Mouse (Mus musculus): Measurements from ENCODE around the gene Scnn1b.

Scnn1b gene

DNA sequence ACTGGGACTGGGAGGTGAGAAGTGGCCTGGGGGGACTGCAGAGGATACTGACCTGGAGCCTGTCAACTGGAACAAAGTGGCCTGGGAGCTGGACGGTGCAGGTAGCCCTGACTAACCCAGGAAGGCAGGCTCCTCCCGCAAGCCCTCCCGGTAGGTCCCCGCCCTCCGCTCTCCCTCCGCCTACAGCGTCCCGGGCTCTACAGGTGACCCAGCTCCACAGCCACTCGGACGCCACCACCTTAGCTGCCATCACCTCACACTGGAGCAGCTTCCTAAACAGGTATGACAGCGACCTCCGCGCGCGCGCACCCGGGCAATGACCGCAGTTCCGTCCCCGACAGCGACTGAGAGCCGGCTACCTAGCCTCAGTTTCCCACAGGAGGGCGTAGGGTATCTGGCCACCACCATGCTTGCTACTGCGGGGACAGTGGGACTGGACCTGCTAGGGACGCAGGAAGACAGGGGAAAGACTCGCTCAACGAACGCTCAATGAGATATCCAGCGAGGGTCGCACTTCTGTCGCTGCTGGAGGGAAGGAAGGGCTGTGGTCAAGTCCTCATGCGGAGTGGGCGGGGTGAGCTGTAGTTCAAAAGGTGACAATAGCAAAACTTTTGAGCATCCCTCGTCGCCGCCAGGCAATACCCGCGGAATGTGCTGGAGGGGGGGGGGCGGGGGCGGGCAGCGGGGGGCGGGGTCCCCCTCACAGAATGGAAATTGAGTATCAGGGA lies at the start of gene Scnn1b:
TSS of gene Scnn1b (plus strand) at position 181 of the 728 bp plus-strand sequence.
- DNase-seq (ENCODE audit: extremely low read depth, insufficient read length, low spot score), result no peak

DNA sequence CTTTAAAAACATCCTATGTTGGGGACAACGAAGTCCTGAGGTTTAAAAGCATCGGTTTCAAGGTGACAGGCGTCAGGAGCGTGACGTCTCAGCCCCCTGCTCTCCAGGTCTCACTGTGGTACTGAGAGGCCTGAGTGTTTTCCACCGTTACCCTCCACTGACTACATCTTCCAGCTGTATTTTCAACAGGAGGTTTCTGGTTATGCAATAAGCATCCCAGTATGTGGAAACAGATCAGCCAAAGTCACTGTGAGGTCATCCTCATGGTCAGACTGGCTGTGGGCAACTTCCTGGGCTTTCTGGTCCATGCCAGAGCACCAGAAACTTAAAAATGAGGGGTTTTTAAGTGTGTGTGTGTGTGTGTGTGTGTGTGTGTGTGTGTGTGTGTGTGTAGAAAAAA lies 43.2 kb upstream of the Scnn1b start:
- DNase-seq (ENCODE audit: extremely low read depth, insufficient read length, low spot score), result no peak

DNA sequence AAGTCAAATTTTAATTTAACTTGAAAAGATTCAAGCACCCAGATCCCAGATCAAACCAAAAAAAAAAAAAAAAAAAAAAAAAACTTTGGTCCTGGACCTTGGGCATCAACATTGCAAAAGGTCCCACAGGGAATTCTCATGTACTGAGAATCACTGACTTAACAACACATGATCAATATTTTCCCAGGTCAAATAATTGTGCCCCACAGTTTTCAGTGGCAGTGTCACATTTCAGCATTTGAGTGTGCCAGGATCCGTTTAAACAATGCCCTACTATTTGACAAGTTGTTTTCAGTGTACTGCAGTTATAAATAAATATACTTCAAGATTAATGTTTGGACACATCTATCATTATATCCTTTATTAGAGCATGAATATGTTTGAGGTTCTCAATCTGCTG lies 36.4 kb upstream of the Scnn1b start:
- DNase-seq (ENCODE audit: extremely low read depth, insufficient read length, low spot score), result no peak

DNA sequence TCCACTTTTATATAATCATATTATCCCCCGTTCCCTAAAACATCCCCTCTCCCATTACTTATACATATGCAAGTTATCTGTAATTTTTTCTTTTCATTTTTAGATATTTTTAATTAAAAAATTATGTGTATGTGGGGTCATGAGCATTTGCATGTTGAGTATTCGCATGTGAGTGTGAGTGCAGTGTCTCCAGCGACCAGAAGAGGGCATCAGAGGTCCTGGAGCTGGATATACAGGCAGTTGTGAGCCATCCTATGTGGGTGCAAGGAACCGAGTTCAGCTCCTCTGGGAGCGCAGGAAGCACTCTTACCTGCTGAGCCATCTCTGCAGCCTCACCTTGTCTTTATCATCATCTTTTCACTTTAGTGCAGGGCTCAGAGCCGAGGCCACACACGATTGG lies 29.4 kb upstream of the Scnn1b start:
- no peak for DNase-seq (ENCODE audit: extremely low read depth, insufficient read length, low spot score)

DNA sequence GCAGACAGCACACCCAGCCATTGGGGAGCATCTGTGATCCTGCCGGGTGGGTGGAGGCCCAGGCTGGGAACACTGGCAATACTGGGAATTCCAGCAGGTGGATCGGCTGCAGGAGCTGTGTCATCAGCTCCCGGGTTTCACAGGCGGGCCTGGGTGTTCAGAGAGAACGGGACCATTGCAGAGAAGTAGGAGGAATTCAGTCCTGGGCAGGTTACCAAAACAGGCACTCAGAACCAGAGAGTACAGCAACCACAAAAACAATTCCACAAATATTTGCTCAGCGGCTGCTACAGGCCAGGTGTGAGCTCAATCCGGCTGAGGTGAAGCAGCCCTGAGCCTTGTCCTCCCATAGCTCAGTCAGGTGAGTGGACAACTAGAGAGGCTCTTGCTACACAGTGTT lies 28.0 kb upstream of the Scnn1b start:
- DNase-seq (ENCODE audit: extremely low read depth, insufficient read length, low spot score), result no peak

DNA sequence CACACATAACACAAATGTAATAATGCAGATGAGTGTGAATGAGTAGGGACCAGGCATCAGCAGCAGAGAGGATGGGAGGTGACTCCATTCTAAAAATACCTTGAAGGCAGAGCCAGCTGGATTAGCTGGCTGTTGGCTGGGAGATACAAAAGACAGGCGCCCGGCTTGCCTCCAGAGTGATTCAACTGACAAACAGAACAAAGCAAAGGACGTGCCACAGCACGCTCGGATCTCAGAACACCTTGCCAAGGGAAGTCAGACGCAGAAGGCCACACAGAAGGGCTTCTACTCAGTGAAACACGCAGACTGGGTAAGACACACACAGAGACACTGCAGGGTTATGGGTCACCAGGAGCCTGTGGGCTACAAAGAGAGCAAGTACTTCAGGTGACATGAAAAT lies 24.0 kb upstream of the Scnn1b start:
- DNase-seq (ENCODE audit: extremely low read depth, insufficient read length, low spot score), result no peak

DNA sequence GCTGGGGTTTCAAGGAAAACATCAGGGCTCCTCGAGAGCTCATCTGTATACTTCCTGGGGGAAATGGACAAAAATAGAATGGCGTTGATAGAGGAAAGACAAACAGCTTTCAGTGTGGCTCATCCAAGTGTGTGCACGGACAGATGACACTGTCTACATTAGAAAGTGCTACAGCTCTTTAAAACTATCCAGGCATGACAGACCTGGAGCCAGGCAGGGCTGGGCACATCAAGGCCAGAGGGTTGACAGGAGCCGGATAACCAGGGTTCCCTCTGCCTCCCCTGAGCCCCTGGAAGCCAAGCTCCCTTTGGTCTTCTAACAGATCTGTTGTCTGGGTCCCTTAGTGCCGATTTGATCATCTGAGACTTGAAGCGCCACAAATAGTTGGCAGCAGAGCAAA lies 22.6 kb upstream of the Scnn1b start:
- no peak for DNase-seq (ENCODE audit: extremely low read depth, insufficient read length, low spot score)

DNA sequence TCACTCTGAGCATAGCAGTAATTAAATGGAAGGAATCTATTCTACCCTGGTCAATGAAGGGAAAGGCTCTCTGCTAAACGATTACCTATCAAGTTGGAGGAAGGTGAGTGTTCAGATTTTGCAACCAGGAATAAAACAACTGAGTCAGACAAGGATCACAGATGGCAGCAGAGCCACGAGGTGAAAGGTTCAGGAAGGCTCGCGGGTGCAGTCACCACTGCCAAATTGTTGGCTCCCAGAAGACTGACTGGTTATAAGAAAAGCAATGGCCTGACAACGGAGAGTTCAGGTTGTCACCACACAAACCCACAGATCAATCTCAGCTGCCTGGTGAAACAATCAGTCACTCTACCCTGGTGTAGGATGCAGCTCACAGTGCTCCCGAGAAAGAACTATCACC lies 18.9 kb upstream of the Scnn1b start:
- no peak for DNase-seq (ENCODE audit: extremely low read depth, insufficient read length, low spot score)

DNA sequence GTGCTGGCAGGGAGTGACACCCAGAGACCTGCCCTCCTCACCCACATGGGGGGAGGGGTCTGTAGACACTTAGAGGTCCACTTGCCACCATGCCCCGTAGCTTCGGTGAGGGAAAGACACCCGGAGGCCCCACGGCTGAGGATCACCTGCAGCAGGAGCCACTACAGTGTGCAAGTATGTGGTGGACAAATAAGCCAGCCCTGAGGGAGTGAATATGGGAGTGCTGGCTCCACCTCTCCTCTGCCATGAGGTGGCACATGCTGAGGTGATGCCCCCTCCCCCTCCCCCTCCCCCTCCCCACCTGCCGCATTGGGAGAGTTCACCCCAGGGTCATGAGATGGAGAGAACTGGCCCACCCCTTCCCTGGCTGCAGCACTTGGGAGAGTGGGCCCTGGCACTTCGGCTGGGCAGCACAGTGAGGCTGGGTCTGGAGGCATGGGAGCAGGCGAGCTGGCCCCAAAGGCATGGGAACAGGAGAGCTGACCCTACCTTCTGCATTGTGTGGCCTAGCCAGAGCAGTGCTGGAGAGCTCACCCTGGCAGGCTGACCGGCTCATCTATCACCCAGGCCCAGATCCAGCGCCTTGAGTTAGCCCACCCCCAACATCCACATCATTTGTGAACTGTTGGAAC lies 16.2 kb upstream of the Scnn1b start:
- no peak for DNase-seq (ENCODE audit: extremely low read depth, insufficient read length, low spot score)

DNA sequence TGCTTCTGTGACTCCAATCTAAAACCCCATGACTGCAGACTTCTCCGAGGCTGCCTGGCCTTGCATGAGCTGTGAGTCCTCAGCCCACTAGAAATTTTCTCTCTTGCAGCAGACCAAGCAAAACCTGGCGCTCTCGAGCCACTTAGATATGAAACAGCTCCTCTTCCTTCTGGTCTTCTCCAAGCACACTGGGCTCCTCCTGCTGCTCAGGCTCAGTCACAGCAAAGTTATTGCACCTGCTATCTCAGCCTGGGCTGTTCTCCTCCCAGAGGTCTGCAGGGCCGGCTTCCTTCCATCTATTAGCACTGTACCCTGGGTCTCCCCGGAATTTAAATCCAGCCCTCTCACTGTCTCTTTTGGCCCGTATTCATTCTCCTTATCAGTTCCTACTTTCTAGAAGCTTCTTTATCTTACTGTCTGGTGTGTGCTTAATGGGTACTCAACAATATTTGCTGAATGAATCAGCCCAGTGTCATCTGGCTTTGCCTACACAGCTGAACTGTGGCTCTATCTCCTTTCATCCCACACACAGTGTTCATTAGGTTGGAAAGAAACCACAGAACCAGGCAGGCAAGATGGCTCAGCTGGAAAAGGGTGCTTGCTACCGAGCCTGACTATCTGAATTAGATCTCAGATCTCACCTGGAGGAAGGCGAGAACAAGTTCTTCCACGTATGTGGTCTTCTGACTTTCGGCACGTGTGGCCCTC lies 7.5 kb upstream of the Scnn1b start:
- no peak for DNase-seq (ENCODE audit: extremely low read depth, insufficient read length, low spot score)

DNA sequence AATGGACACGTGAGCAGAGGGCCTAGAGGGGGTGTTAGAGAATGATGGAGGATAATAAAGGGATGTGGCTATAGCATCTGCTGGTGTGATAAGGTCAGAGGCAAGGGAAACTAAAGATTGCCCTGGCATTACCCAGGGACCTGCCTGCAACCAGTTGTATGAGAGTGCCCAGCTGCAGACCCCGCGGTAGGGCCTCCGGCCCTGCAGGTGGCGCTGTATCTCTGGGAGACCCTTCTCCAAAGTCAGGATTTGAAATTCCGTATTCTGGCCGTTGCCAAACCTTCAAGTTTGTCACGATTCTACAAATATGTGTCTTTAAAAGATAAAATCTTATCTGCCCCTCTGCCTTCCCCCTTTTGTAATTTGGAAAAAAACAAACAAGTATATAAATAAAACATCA lies 5.9 kb upstream of the Scnn1b start:
- peak; percentile 34 for DNase-seq (ENCODE audit: extremely low read depth, insufficient read length, low spot score)

DNA sequence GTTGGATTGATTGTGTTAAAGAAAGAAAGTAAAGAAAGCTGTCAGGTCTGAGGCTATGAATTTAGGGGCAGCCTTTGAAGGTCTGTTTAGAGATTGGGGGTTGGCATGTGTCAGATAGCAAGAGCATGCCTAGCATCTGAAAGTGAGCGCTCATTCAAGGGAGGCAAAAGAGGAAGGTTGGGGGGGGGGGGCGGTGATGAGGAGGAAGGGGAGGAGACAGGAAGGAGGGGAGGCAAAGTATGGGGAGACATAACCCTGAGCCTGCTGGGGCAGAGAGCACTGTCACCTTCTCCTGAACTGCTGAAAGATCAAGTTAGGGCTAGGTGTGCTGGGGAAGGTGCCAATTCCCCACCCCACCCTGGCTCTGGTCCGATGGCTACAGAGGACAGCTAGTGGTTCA lies 6.8 kb downstream of the Scnn1b start:
- no peak for DNase-seq (ENCODE audit: extremely low read depth, insufficient read length, low spot score)

DNA sequence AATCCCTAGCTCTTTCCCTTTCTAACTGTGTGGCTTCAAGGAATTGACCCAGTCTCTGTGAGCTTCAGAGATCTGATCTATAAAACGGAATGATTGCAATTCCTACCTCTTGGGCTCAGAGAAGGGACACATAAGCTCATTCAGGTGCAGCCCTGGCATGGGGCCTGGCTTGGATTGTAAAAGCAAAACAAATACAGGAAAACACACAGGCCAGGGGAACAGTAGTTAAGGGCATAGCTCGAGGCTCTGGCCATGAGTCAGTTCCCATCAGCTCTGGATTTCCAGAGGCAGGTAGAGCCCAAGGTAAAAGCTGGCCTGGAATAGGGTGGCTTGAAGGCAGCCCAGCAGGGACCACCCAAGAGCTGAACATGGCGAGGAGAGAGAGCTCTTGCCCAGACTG lies 9.2 kb downstream of the Scnn1b start:
- DNase-seq (ENCODE audit: extremely low read depth, insufficient read length, low spot score), result no peak

DNA sequence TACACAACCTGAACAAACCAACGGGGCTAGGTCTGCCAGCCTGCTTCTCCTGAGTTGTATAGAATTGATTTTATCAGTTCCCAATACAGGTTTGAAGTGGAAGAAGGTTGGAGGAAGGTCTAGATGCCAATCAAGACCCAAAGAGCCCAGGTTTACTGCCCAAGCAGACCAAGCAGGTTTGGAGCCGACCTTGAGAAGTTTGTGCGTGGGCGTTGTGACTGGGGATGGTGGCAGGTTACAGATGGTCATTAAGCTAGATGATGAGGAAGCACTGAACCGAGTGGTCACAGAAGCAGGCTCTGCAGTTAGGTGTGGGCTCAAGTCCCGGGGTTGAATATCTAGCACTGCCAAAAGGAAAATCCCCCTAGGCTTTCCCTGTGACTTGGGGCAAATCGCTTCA lies 9.9 kb downstream of the Scnn1b start:
- DNase-seq (ENCODE audit: extremely low read depth, insufficient read length, low spot score), result no peak

DNA sequence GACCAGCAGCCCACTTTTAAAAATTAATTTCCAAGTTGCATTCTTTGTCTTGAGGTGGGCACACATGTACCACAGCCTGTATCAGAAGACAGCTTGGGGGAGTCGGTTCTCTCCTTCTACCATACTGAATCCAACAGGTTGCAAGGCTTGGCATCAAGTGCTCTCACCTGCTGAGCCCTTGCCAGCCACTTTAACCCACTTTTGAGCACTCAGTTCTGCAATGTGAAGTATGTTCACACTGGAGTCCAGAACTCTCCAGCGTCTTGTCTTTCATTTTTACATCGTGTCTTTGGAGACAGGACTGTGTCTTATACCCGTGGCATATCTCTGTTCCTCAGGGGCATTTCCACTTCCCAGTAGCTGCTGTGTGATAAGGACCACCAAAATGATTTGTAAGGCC lies 15.4 kb downstream of the Scnn1b start:
- DNase-seq (ENCODE audit: extremely low read depth, insufficient read length, low spot score), result no peak

DNA sequence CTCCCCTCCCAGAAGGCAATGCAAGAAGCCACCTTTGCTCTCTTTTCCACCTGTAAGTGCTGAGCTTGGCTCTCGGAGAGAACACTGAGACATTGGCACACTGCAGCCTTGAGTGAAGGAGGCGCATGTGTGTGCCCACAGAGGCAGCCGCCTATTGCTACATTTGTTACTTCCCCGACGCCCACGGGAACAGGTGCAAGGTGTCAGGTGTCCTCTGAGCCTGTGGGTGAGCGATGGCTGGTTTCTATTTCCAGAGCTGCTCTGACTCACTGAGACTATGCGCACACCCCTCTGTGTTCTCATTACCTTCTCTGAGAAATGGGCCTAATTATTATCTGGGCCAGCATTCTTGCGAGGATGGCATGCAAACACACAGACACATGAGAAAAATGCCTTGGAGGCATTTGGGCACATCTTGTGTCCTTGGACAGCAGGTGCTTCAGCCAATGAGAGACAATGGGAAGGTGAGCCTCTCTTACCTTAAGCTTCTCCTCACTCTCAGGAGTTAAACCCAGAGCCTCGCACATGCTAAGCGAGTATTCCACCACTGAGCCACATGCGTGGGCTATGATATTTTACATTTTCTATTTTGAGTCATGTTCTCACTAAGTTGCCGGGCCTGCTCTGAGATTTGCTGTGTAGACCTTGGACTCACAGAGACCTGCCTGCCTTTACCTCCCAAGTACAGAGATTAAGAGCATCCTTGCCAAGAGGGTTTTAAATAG lies 26.0 kb downstream of the Scnn1b start:
- no peak for DNase-seq (ENCODE audit: extremely low read depth, insufficient read length, low spot score)

DNA sequence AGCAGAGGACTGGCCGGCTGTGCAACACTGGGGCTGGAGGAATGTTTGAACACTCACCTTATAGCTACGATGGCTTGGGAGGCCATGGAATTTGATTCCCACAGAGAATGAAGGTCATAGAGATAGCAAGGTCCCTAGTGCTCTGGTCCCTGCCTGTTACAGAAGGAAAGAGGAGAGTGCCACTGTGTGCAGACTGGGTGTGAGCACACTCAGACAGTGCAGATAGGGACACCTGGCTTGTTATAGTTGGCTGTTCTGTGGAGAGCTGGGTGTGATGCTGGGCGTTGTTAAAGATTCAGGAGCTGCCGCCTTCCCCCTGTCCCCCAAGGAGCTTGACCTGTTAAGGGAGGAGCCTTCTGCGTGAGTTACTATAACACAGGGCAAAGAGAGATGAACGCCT lies 31.9 kb downstream of the Scnn1b start:
- DNase-seq (ENCODE audit: extremely low read depth, insufficient read length, low spot score), result no peak

DNA sequence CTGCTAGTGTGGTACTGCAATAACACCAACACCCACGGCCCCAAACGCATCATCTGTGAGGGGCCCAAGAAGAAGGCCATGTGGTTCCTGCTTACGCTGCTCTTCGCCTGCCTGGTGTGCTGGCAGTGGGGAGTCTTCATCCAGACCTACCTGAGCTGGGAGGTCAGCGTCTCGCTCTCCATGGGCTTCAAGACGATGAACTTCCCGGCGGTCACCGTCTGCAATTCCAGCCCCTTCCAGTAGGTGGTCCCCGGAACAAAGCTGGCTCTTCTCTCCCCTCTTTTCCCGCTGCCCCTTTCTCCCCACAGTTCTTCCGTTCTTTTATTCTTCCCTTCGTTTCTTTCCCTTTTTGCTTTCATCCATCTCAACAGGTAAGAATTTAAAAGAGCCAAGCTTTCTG lies 34.5 kb downstream of the Scnn1b start:
- DNase-seq (ENCODE audit: extremely low read depth, insufficient read length, low spot score), result no peak

DNA sequence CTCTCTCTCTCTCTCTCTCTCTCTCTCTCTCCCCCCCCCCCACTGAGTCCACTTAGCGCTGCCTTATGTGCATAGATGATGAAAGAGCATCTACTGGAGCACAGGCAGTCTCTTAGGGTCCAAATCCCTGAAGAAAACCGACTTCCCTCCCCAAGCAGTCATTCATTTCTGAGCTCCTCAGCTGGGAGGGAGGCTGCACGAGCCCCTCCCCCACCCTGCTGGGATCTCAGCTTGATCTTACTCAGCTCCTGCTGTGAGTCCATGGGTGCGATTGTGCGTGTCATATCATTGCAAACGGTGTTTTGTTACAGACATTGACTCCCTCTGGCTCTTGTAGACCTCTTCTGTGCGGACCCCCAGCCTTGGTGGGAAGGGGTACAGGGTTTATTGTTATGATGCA lies 35.1 kb downstream of the Scnn1b start:
- DNase-seq (ENCODE audit: extremely low read depth, insufficient read length, low spot score), result no peak

DNA sequence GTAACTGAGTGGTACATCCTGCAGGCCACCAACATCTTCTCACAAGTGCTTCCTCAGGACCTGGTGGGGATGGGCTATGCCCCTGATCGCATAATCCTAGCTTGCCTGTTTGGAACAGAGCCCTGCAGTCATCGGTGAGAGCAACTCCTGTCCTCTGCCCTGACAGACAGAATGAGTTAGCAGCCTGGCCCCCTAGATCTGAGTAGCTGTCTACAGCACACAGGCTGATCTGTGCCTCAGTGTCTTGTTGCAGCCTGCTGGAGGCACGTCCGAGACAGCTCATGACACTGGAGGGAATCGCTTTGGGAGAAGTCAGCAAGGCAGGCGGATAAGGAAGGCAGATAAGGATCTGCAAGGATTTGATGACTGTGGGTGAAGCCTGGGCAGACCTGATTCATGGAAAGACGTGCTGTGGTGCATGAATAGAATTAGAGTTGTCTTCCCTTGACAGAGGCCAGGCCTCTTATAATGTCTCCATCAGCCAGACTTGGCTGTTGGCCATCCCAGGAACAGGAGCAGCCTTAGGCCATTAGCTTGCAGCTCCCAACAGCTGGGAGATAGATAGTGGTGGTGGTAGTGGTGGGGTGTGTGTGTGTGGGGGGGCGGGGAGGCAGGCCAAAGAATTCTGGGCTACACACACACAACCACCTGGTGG lies 38.0 kb downstream of the Scnn1b start:
- no peak for DNase-seq (ENCODE audit: extremely low read depth, insufficient read length, low spot score)

DNA sequence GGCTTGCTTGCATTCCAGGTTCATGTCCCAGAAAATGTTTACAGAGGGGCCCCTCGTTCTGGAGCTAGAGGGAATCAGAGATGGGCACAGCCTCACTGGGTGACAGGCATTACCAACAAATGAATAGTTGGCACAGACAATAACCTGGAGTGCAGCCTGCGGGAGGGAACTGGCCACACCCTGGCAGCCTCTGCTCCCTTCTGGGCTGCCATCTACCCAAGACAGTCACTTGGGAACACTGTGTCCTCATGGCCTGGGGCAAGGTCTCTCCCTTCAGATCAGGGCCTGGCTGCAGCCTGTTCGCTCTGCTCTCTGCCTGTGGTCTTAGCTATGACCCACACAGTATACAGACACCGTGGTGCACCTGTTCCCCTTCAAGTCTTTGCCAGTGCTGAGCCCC lies 42.0 kb downstream of the Scnn1b start:
- DNase-seq (ENCODE audit: extremely low read depth, insufficient read length, low spot score), result no peak

Data from 3134 (cell line).